Mouse (Mus musculus): ENCODE results near the gene Maf. TPM values are rescaled to one million over a fixed set of nuclear protein-coding genes. Genes with fewer than 3 reads are reported as not detected.

The Maf gene
- 10 to 100 TPM; 19.8 to 22.1 (median 20.9) TPM for total RNA-seq (2022)

- DNase-seq (ENCODE audit: low spot score in 2 of 2), result peak; percentile 46 to 72
Observed at GRCm38 (mm10) chr8:115707731-115708590, at the start of gene Maf. Gene Maf, minus strand, starts transcription at chr8:115707794.

- DNase-seq (ENCODE audit: low spot score in 2 of 2), result no peak
Observed at GRCm38 (mm10) chr8:115756965-115757364, 49.4 kb upstream of the Maf start.

- no peak for DNase-seq (ENCODE audit: low spot score in 2 of 2)
Observed at GRCm38 (mm10) chr8:115756027-115756426, 48.4 kb upstream of the Maf start.

GRCm38 (mm10) chr8:115754694-115755093 lies 47.1 kb upstream of the Maf start:
- no peak for DNase-seq (ENCODE audit: low spot score in 2 of 2)

GRCm38 (mm10) chr8:115753801-115754200 lies 46.2 kb upstream of the Maf start:
- DNase-seq (ENCODE audit: low spot score in 2 of 2), result no peak

GRCm38 (mm10) chr8:115747426-115747825 lies 39.8 kb upstream of the Maf start:
- DNase-seq (ENCODE audit: low spot score in 2 of 2), result no peak

- no peak for DNase-seq (ENCODE audit: low spot score in 2 of 2)
Observed at GRCm38 (mm10) chr8:115745648-115746047, 38.1 kb upstream of the Maf start.

DNA sequence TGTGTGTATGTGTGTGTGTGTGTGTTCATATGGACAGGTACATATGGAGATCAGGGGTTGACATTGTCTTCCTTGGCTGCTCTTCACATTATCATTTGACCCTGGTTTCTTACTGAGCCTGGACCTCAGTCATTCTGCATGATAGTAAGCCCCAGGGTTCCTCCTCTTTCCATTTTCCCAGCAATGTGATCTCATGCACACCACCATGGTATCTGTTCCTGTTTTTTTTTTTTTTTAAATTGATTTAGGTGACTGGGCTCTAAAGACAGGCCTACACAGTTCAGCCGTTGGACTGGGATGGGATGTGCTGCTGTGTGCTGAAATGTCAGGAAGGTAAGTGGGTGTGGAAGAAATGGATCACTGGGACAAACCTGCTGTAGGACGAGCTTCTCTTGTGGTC lies 35.8 kb upstream of the Maf start:
- DNase-seq (ENCODE audit: low spot score in 2 of 2), result no peak

DNA sequence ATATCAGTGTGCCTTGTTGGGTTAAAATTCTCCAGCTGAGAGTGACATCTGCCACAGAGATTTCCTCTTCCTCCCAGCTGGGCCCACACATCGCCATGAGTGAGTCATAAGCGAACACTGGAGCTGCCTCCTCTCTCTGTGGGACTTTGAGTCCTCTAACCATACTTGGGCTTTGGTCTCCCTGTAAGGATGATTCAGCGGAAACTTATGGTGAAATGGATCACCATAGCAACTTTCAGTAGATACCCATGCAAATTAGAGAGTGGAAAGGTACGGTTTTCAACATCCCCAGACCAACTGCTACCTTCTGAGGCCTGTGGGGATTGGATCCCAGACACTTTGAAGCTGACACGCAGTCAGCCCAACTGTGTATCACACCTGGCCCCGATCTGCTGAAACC lies 35.1 kb upstream of the Maf start:
- DNase-seq (ENCODE audit: low spot score in 2 of 2), result peak in 1 of 2 experiments; percentile 36

DNA sequence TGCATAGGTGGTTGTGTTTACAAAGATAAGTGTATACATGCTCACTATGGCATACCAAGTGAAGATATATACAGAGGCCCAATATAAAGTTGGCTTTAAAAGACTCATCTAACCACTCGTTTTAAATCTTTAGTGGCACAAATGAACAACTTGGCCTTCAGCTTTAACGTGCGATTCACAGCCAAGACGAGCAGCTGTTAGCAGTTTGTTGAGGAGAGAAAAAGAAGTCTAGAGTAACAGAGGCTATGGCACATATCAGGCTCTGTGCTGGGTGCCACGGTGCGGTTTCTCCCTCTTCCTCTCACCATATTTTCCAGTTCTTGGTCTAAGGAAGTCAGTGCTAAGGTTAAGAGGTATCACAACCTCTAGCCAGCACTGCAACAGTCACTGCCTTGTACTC lies 34.4 kb upstream of the Maf start:
- DNase-seq (ENCODE audit: low spot score in 2 of 2), result no peak

DNA sequence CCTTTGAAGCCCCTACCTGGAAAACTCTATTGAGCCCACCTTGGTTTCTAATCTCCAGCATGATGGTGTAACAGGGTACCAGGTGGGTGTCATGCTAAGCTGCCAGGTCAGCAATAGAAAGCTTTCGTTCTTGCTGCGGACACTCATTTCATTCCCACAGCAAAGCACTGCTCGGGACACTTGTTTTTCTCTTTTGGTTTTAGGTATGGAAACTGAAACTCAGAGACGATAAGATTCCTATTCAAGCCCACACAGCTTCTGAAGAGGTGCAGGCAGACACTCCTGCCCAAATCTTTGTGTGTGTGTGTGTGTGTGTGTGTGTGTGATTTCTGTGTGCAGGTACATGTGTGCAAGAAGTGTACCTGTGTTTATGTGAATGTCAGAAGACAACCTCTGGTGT lies 32.2 kb upstream of the Maf start:
- no peak for DNase-seq (ENCODE audit: low spot score in 2 of 2)

DNA sequence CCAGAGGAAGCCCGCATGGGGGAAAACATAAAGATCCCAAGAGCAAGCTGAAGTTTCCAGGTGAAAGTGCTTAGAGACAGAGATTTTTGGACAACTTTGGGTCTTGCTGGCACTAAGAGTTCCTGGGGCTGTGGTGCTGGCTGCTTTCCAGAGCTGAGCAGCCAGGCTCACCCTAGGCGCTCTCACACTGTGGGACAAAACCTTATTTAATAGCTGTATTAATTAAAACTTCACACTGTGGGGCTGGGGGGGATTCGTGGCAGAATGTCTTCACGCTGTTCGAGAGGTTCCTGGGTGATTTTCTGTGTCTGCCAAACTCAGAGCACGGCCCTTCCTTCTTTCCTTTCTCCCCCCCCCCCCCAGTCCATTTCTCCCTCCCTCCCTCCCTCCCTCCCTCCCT lies 24.8 kb upstream of the Maf start:
- DNase-seq (ENCODE audit: low spot score in 2 of 2), result no peak

DNA sequence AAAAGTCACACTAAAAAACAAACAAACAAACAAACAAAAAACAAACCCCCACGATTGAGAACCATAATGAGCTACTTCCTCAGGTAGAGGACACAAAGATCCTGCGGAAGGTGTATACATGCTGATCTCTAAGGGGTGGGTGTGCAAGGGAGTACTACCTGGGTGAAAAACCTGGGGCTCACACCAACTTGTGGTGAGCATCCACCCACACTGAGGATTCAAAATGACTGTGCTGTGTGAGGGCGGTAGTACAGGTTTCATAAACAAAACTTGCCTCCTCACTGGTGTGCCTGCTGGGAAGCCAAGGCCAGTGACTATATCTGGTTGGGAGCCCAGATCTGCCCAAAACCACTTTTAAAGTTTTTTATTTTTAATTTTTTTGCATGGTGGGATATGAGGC lies 19.2 kb upstream of the Maf start:
- DNase-seq (ENCODE audit: low spot score in 2 of 2), result no peak

DNA sequence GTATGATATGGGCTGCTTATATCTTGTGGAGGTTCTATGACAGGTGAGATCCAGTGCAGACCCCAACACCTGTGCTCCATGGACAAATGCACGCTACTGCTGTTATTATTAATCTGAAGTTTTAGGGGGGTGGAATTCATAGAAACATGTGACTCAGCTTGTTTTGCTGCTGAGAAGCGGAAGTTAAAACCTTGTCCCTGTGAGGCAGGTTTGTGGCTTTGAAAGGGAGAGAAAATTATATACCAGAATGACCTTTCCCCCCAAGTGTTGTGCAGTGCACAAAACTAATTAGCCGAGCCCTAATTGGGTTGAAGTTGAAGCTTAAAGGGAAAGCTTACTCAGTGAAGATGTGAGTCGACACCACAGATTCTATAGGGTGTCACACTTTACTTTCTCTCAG lies 18.6 kb upstream of the Maf start:
- DNase-seq (ENCODE audit: low spot score in 2 of 2), result no peak

DNA sequence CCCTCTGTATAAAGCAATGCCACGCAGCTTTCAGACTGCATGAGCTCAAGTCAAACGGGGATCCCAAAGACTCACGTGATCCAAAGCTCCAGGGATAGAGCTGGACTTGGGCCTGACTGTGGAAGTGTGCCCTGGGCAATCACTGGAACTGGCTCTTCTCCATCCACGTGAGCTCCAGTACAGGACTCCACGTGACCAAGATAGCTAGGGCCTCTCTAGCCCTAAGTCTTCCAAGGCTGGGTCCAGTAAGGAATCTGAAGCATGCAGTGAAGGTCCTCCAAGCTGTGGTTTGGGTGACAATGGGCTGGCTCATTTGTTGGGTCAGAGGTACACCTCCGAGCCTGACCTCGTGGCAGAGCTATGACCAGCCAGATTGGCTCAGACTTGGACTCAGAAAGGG lies 11.5 kb upstream of the Maf start:
- DNase-seq (ENCODE audit: low spot score in 2 of 2), result no peak

DNA sequence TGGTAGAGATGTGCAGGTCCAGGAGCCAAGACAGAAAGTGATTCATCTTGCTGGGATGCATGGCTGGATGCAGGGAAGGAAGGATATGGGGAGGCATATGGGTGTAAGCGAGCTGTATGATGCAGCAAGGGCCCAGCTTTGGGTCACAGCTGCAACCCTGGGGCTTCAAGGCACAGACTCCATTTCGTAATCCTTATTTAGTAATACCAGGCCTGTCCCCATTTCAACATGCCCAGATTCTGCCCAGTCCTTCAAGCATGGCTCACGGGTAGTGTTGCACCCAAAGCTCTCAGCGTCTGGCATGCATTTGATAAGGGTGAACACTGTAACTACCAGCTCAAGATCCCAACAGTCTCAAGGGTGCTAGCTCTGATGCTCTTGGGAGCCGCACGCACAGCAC lies 11.0 kb upstream of the Maf start:
- no peak for DNase-seq (ENCODE audit: low spot score in 2 of 2)

- DNase-seq (ENCODE audit: low spot score in 2 of 2), result no peak
Observed at GRCm38 (mm10) chr8:115715262-115715661, 7.7 kb upstream of the Maf start.

- DNase-seq (ENCODE audit: low spot score in 2 of 2), result no peak
Observed at GRCm38 (mm10) chr8:115711106-115711505, 3.5 kb upstream of the Maf start.

DNA sequence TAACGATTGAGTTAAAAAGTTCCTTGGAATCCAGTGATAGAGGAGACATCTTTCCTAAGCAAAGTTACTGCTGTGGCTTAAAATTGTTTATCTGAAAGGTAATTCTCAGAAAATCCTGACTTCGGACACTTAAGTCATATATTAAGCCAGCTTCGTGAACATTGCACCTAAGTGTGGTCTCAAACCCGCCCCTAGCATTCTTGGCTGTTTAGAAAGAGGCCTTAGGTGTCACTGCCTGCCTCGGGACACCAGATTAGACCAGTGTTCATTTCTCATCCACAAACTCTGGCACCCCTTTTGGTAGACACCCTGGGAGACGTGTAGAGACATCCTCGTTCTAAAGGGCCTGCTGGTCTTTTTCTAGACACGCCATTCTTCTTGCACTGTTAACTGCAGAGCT lies 2.3 kb upstream of the Maf start:
- no peak for DNase-seq (ENCODE audit: low spot score in 2 of 2)

DNA sequence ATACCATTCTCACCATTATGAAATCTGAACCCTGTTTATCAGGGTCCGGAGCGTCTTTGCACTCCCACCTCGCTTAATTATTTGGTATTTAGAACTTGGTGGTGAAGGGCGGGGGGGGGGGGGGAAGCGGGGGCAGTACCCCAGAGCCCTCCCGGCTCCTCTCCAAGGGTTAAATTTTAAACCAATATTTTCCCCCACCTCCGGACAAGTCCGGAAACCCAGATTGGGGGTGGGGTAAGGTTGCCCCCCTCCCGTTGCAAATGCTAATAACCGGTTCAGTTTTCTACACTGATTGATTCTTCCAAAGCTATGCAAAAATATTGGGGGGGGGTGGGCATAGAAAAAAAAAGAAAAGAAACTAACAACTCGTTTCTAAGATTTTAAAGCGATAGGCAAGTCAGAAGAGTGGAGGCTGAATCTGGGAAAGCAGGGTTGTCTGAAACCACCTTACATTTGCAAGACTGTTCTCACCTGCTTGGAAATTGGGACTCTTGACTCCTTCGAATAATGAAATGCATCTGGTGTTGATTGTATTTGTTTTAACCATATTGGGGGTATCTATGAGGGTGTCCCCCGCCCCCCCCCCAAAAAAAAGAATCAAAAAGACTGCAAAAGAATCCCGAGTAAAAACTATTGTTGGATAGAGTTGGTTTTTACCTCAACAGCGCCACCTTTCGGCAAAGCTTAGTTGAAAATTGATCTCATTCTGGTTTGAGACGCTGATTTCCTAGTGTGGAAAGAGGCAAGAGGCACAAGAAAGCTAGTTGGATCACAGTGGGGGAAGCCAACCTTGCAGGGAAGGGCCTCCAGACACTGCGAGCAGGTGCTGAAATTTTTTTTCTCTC lies 1.6 kb upstream of the Maf start:
- peak; percentile 38 to 54 for DNase-seq (ENCODE audit: low spot score in 2 of 2)

GRCm38 (mm10) chr8:115706861-115707730 lies 498 bp downstream of the Maf start:
- peak; percentile 25 to 42 for DNase-seq (ENCODE audit: low spot score in 2 of 2)
